Mouse (Mus musculus) heart, embryonic 16.5 days (tissue): ENCODE data around the gene Mecom. TPM values are rescaled to one million over a fixed set of nuclear protein-coding genes. Genes with fewer than 3 reads are reported as not detected.

Experiments
- ATAC-seq: fragments of 200-750 bp; cut with Nextera tagmentation; replicated peaks from 2 replicates; pipeline ENCODE4 v1.8.0; 2017; ENCODE audit warnings: moderate number of reproducible peaks; ENCODE audit not compliant: insufficient read depth, low FRiP score; ENCODE audit errors: extremely low read depth
- H3K27ac ChIP-seq: fragments of 300-500 bp; sonication (generic); 2 replicates; pipeline ENCODE4 v1.5.1; 2014; ENCODE audit warnings: mild to moderate bottlenecking, low read length, control low read depth, moderate library complexity
- H3K27me3 ChIP-seq: fragments of 300-500 bp; sonication (generic); 2 replicates; pipeline ENCODE4 v1.6.1; 2014; ENCODE audit warnings: low read length, mixed read lengths; ENCODE audit not compliant: control insufficient read depth, insufficient read depth
- H3K36me3 ChIP-seq: fragments of 300-500 bp; sonication (generic); 2 replicates; pipeline ENCODE4 v1.6.1; 2014; ENCODE audit not compliant: control insufficient read depth, insufficient read depth
- H3K4me1 ChIP-seq: fragments of 300-500 bp; sonication (generic); 2 replicates; pipeline ENCODE4 v1.6.1; 2014; ENCODE audit warnings: low read length, mixed read lengths; ENCODE audit not compliant: control insufficient read depth, insufficient read depth
- H3K4me2 ChIP-seq: fragments of 300-500 bp; sonication (generic); 2 replicates; pipeline ENCODE4 v1.6.1; 2014; ENCODE audit warnings: low read depth, mild to moderate bottlenecking, control low read depth, low read length
- H3K4me3 ChIP-seq: fragments of 300-500 bp; sonication (generic); 2 replicates; pipeline ENCODE4 v1.5.1; 2014; ENCODE audit warnings: mild to moderate bottlenecking, control low read depth, low read length
- H3K9ac ChIP-seq: fragments of 300-500 bp; sonication (generic); 2 replicates; pipeline ENCODE4 v1.6.1; 2014; ENCODE audit warnings: low read length, control low read depth
- H3K9me3 ChIP-seq: fragments of 300-500 bp; sonication (generic); replicated peaks from 2 replicates; pipeline ENCODE4 v1.6.1; 2016; ENCODE audit warnings: low read length; ENCODE audit not compliant: control insufficient read depth
- WGBS: fragments of 180-500 bp; shearing (Covaris S2); extraction: QIAGEN DNeasy Blood & Tissue Kit; methylation state at CpG from one replicate; pipeline ENCODE4 v1.1.7; 2014; 5-methylcytosine and 5-hydroxymethylcytosine counted together
- polyA plus RNA-seq: library from polyadenylated mRNA; unstranded; fragments of >200 nt; fragmentation: Nextera tagmentation; extraction: Ambion mirVana; gene quantifications from 2 replicates; pipeline ENCODE4 v1.2.1, GENCODE M21; 2015

Gene Mecom
- polyA plus RNA-seq, 1 experiment from 2014 or later, result 12.7 TPM

DNA sequence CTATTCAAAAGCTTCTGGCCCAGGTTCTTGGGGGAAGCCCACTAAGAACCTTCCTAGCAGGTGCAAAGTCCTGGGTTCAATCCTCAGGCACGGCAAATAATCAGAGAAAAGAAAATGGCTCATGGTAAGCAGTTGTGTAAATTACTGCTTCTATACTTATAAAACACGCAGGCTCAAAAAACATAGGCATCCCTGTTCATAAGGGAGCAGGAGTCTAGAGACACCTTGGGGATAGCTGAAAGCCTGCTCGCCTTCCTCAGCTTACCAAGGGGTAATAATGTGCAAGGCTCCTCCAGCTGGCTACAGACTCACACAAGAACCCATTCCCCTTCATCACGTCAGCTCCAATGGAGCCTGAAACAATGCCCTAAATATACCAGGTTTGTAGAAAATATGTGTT is 88.2 kb downstream of the Mecom start:
- peaks cover 4% of the 10 kb centered on the region; the same call in 1 of the 2 replicates for H3K4me1 ChIP-seq
- 92% methylated on average over 4 of the region's 4 CpGs for WGBS
- H3K27me3 ChIP-seq, result no peaks in the 10 kb centered on the region
- no peaks in the 10 kb centered on the region for H3K9me3 ChIP-seq
- H3K4me2 ChIP-seq, result no peak overlapping the region
- no peak overlapping the region for H3K4me3 ChIP-seq
- no peak overlapping the region for H3K9ac ChIP-seq
- H3K36me3 ChIP-seq, result no peaks in the 10 kb centered on the region
- no peak overlapping the region for H3K27ac ChIP-seq
- ATAC-seq, result no peak

DNA sequence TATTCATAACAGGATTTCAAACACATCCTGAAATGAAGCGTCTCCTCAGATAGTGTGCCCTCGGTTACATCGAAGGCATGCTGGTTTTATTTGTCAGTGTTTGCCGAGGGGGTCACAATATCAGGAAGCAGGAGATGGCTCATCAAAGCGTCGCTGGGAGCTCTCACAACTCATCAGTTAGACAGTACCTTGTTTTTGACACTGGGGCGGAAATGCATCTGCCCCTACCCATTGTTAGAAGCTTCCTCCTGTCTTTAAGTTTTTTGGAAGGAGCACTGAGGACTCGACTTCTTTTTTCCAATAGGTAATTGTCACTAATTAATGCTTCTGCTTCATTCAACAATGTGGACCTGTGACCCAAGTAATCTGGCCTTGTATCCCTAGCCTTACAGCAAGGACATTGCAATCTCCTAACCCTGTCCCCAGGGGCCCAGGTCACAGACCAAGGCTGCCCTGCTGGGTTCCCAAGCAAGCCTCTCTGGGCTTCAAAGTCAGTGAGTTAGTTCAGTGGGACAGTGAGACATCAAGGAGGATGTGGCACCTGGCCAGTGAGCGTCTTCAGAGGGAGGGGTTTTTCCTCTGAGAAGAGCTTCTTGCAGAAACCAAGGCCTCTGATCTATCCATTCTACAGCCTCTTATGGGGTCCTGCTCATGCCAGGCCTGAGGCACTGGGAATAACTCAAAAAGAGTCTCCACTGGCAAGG is 89.7 kb downstream of the Mecom start:
- 57% methylated on average over 9 of the region's 9 CpGs for WGBS
- H3K27ac ChIP-seq, result no peak overlapping the region

GRCm38 (mm10) chr3:30455902-30456301 is 91.9 kb downstream of the Mecom start:
- Histone ChIP-seq H3K27ac (no peak overlapping the region), H3K9me3 (no peaks in the 10 kb centered on the region), H3K9ac (no peak overlapping the region), H3K36me3 (no peaks in the 10 kb centered on the region), H3K27me3 (no peaks in the 10 kb centered on the region), H3K4me3 (no peak overlapping the region), H3K4me2 (no peak overlapping the region), H3K4me1 (no peaks in the 10 kb centered on the region; the same call in 1 of the 2 replicates)
- ATAC-seq, result no peak
- WGBS, result 58% methylated on average over 8 of the region's 8 CpGs

More for the DNA sequence above, 89.7 kb downstream of the Mecom start:
- Histone ChIP-seq H3K9ac (no peak overlapping the region), H3K4me1 (peaks cover 4% of the 10 kb centered on the region; the same call in 1 of the 2 replicates), H3K4me3 (no peak overlapping the region), H3K9me3 (no peaks in the 10 kb centered on the region), H3K4me2 (no peak overlapping the region), H3K36me3 (no peaks in the 10 kb centered on the region), H3K27me3 (no peaks in the 10 kb centered on the region)
- no peak for ATAC-seq

DNA sequence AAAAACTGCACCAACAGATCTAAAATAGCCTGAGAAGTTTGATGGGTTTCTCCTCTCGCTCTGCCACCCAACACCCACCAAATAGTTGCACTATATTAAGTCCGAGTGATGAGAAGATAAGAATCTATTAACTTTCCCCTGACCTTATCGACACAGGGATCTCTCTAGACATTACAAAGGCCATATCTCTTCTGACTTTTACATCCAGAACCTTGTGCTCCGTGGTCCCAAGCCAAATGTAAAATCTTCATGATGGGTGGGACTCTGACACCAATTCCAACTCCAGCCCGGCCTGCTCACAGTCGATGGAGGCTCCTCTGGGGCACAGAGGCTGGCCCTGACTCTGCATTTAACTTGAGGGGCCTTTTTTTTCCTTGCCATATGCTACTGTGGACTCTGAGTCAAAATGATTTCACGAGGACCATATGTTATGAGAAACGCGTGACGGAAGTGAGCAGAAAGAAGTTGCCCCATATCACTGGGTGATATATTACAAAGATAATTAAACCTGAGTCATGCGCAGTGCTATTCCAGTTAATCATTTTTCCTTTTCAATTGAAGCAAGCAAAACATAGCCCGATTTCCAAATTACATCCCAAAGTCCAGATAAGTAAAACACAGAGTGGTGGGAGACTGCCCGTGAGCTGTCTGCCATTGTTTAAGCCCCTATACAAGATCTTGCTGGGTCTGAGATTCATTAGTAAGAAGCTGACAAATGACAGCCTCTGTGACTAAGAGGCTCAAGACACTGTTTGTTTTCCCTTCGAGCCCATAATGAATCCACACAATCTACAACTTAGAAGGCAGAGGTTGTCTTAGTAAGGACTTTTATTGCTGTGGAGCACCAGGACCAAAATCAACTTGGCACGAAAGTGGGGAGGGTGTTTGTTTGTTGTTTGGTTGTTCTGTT is 94.0 kb downstream of the Mecom start:
- no peaks in the 10 kb centered on the region for H3K4me1 ChIP-seq
- H3K36me3 ChIP-seq, result no peaks in the 10 kb centered on the region
- WGBS, result 72% methylated on average over 15 of the region's 15 CpGs
- H3K27me3 ChIP-seq, result no peaks in the 10 kb centered on the region
- H3K4me3 ChIP-seq, result no peak overlapping the region
- no peak for ATAC-seq
- H3K27ac ChIP-seq, result no peak overlapping the region
- no peak overlapping the region for H3K9ac ChIP-seq
- H3K4me2 ChIP-seq, result no peak overlapping the region
- no peaks in the 10 kb centered on the region for H3K9me3 ChIP-seq

DNA sequence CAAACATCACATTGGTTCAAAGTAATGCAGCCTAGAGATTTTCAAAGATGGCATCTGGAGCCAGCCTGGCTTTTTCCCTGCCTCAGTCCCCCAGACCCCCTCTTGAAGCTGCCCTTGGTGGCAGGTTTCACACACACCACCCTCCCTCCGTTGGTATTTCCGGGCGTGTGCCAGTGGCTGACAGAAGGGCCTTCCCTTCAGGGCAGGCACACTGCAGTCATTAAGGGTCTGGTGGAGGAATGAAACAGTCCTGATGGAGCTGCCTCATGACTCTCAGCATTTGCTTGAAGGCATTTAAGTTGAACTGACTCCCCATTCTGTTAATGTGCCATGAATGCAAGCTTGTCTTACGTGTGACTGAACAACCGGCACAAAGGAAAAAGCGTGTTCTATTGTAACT is 94.8 kb downstream of the Mecom start:
- H3K27me3 ChIP-seq, result no peaks in the 10 kb centered on the region
- H3K9me3 ChIP-seq, result no peaks in the 10 kb centered on the region
- no peak for ATAC-seq
- H3K4me2 ChIP-seq, result no peak overlapping the region
- no peak overlapping the region for H3K27ac ChIP-seq
- no peaks in the 10 kb centered on the region for H3K4me1 ChIP-seq
- H3K9ac ChIP-seq, result no peak overlapping the region
- no peaks in the 10 kb centered on the region for H3K36me3 ChIP-seq
- no peak overlapping the region for H3K4me3 ChIP-seq
- WGBS, result 77% methylated on average over 6 of the region's 6 CpGs

DNA sequence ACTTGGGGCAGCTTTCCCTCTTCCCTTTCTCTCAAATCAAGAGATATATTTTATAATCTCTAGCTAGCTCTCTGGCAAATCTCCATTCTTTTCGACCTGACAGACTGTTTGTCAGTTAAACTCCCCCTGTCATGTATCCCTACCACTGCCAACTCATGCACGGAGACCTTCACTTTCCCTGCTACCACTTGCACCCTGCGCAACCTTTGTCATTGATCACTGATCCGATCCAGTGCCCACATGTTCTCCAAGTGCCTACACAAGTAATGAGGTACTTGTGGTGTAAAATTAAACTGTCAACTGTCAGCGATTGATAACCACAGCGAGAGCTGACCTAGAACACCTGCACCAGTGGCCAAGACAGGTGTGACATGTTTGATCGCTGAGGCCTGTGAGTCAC is 95.3 kb downstream of the Mecom start:
- H3K4me1 ChIP-seq, result no peaks in the 10 kb centered on the region
- no peak overlapping the region for H3K4me2 ChIP-seq
- WGBS, result 75% methylated on average over 7 of the region's 7 CpGs
- H3K27ac ChIP-seq, result no peak overlapping the region
- no peaks in the 10 kb centered on the region for H3K36me3 ChIP-seq
- H3K9me3 ChIP-seq, result no peaks in the 10 kb centered on the region
- H3K9ac ChIP-seq, result no peak overlapping the region
- ATAC-seq, result no peak
- no peak overlapping the region for H3K4me3 ChIP-seq
- no peaks in the 10 kb centered on the region for H3K27me3 ChIP-seq

GRCm38 (mm10) chr3:30450206-30450965 is 97.4 kb downstream of the Mecom start:
- Histone ChIP-seq H3K27me3 (no peaks in the 10 kb centered on the region), H3K27ac (no peak overlapping the region), H3K4me2 (no peak overlapping the region), H3K4me1 (no peaks in the 10 kb centered on the region), H3K4me3 (no peak overlapping the region), H3K9me3 (no peaks in the 10 kb centered on the region), H3K36me3 (no peaks in the 10 kb centered on the region), H3K9ac (no peak overlapping the region)
- 66% methylated on average over 10 of the region's 10 CpGs for WGBS
- ATAC-seq, result no peak

- Histone ChIP-seq H3K4me1 (no peaks in the 10 kb centered on the region), H3K4me2 (no peak overlapping the region), H3K27me3 (no peaks in the 10 kb centered on the region), H3K36me3 (no peaks in the 10 kb centered on the region), H3K9me3 (no peaks in the 10 kb centered on the region), H3K27ac (no peak overlapping the region), H3K4me3 (no peak overlapping the region), H3K9ac (no peak overlapping the region)
- WGBS, result 75% methylated on average over 1 of the region's 1 CpGs
- ATAC-seq, result no peak
These were observed 99.2 kb downstream of the Mecom start for GRCm38 (mm10) chr3:30448624-30449023.
